Mouse (Mus musculus): ENCODE data around the gene Gna12.

- TF ChIP-seq CTCF (IDR thresholded peaks at IDR 0.05; ENCODE audit: borderline replicate concordance, extremely low read depth, insufficient read depth, insufficient read length), result no peak
- TF ChIP-seq POLR2A (IDR thresholded peaks at IDR 0.05; ENCODE audit: borderline replicate concordance, extremely low read depth, insufficient read depth, insufficient read length, poor library complexity, severe bottlenecking), result no peak
Observed at GRCm38 (mm10) chr5:140796051-140796450, 34.2 kb downstream of the Gna12 start.
